Mouse (Mus musculus): ENCODE data around the gene Furin. TPM values are rescaled to one million over a fixed set of nuclear protein-coding genes. Genes with fewer than 3 reads are reported as not detected.

Furin gene
- polyA plus RNA-seq, 1 experiment = 0.65 TPM

DNA sequence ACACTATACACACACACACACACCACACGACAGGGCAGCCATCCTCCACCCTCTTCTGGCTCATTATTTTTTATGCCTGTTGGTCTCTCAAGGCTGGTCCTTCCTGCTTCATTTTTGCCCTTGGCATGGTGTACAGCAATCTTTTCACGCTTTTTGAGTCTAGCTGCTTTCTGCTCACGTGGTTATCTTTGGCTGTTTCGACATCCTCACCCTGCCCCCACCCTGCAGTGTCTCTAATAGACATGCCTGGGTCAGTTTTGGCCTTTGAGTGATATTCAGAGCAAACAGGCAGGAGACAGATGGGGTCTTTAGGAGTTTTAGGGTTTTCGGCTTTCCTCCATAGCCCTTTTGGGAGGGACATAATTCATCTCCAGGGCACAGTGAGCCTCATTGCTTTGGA, 58.4 kb downstream of the Furin start:
- Histone ChIP-seq H3K36me3 (ENCODE audit: control insufficient read depth) (peaks cover 5% of the 10 kb centered on the region; the same call in 1 of the 2 replicates), H3K4me1 (ENCODE audit: control insufficient read depth) (peaks cover 34% of the 10 kb centered on the region), H3K4me3 (replicated peaks) (no peak overlapping the region), H3K27me3 (ENCODE audit: control insufficient read depth) (no peaks in the 10 kb centered on the region), H3K9me3 (ENCODE audit: control insufficient read depth, low read length) (no peaks in the 10 kb centered on the region)
- TF ChIP-seq GATA1 (IDR thresholded peaks at IDR 0.05; ENCODE audit: low read length) = no peak
- no peak for TF ChIP-seq TAL1 (IDR thresholded peaks at IDR 0.05; ENCODE audit: low read length)

DNA sequence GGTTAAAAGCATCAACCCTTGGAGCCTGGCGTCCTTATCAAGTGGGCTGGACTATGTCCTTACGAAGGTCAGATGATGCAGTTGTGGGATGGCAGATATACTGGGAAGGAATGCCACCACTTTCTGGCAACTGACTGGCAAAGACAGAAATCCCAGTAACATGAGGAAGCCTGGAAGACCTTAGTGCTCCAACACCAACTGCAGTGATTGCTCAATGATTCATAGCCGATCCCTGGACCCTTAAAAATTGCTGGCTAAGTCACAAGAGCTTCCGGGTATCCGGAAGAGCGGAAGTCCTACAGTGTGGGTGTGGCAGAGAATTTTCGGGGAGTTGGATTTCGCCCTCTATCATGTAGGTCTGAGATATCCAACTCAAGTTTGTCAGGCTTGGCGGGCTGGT, 59.1 kb downstream of the Furin start:
- peaks cover 35% of the 10 kb centered on the region for H3K4me1 ChIP-seq (ENCODE audit: control insufficient read depth)
- H3K27me3 ChIP-seq (ENCODE audit: control insufficient read depth) = no peaks in the 10 kb centered on the region
- H3K4me3 ChIP-seq (replicated peaks) = no peak overlapping the region
- peaks cover under 1% of the 10 kb centered on the region; the same call in 1 of the 2 replicates for H3K36me3 ChIP-seq (ENCODE audit: control insufficient read depth)
- H3K9me3 ChIP-seq (ENCODE audit: control insufficient read depth, low read length) = no peaks in the 10 kb centered on the region
- TF ChIP-seq TAL1 (IDR thresholded peaks at IDR 0.05; ENCODE audit: low read length) = no peak
- TF ChIP-seq GATA1 (IDR thresholded peaks at IDR 0.05; ENCODE audit: low read length) = no peak

DNA sequence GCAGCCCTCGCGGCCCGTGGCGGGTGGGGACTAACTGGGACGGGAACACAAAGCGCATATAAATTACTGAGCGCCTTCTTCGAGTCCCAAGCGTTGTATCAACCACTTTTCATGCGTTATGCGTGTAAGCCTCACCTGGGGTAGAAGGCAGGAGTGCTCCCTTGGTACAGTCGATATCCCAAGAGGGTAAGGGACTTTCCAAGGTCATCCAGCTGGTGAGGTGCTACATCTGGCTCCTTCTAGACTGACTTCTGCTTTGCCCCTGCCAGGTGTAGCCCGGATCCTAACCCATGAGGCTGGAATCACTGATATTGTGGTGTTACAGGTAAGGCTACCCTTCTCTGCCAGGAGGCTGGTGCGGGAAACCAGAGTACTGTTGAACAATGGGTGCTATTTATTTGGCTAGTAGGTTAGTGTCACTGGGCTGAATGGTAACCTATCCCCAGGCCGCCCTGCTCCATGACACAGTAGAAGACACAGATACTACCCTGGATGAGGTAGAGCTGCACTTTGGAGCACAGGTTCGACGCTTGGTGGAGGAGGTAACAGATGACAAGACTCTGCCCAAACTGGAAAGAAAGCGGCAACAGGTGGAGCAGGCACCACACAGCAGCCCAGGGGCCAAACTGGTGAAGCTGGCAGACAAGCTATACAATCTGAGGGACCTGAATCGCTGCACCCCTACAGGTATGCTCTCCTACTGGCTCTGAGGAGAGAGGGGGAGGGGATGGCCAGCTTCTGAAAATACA, 61.8 kb downstream of the Furin start:
- Histone ChIP-seq H3K27me3 (ENCODE audit: control insufficient read depth) (no peaks in the 10 kb centered on the region), H3K9me3 (ENCODE audit: control insufficient read depth, low read length) (no peaks in the 10 kb centered on the region), H3K36me3 (ENCODE audit: control insufficient read depth) (no peaks in the 10 kb centered on the region), H3K4me3 (replicated peaks) (peak overlapping the region; percentile 73), H3K4me1 (ENCODE audit: control insufficient read depth) (peaks cover 51% of the 10 kb centered on the region)
- TF ChIP-seq TAL1 (IDR thresholded peaks at IDR 0.05; ENCODE audit: low read length) (no peak), GATA1 (IDR thresholded peaks at IDR 0.05; ENCODE audit: low read length) (no peak)

DNA sequence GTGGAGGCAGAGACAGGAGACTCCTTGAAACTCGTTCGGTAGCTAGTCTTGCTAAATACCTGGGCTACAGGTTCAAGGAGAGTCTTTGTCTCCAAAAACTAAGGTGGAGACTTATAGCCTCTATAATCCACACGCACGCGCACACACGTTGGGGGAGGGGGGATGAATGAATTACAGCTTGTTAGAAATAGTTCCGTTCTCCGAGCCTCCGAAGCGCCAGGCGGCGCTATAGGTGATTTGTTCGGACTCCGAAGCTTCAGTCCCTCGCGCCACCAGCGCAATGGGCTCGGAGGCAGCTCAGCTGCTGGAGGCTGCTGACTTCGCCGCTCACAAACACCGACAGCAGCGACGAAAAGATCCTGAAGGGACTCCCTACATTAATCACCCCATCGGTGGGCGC, 62.4 kb downstream of the Furin start, which contains the start of gene Hddc3:
TSS of gene Hddc3 (plus strand) at position 247 of the 400 bp plus-strand sequence.
- Histone ChIP-seq H3K4me3 (replicated peaks) (peak within 1 kb of the TSS; percentile 73), H3K9me3 (ENCODE audit: control insufficient read depth, low read length) (no peaks in the 10 kb centered on the region), H3K4me1 (ENCODE audit: control insufficient read depth) (peaks cover 56% of the 10 kb centered on the region), H3K27me3 (ENCODE audit: control insufficient read depth) (no peaks in the 10 kb centered on the region), H3K36me3 (ENCODE audit: control insufficient read depth) (peaks cover 3% of the 10 kb centered on the region)
- no peak for TF ChIP-seq GATA1 (IDR thresholded peaks at IDR 0.05; ENCODE audit: low read length)
- no peak for TF ChIP-seq TAL1 (IDR thresholded peaks at IDR 0.05; ENCODE audit: low read length)

DNA sequence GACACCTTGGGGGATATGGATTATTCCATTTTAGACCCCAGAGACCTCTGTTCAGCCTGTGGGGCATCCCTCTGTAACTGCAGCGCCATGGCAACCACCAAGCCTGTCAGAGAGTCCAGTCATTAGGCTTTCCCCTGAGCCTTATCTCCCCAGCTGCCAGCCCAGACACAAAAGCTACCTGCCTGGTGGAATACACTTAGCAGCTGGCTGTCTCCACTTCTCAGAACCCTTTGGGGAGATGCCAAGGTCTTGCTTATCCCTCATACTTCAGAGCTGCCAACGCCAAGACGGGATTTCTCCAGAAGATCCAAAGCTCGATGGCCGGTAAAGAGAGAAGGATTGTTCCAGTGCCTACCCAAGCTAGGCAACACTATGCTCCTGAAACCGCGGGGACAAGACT, 63.4 kb downstream of the Furin start:
- TF ChIP-seq TAL1 (IDR thresholded peaks at IDR 0.05; ENCODE audit: low read length) (no peak), GATA1 (IDR thresholded peaks at IDR 0.05; ENCODE audit: low read length) (no peak)
- H3K4me1 ChIP-seq (ENCODE audit: control insufficient read depth) = peaks cover 56% of the 10 kb centered on the region

DNA sequence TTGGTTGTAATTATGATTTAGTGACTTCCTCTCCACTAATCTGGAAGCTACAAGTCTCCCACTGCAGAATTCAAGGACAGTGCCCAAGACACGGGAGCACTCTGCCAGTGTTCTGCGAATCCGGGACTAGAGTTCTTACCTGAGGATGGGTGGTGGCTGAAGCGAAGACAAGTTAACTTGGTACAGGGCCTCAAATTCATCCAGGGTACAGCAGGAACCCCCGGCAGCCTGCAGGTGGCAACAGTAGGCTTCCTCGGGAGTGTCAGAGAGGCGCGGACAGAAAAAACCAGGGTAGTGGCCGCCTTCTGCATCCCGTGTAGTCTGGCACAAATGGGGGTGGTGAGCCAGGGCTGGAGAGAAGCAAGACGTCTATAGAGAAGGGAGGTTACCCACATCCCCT, 64.4 kb downstream of the Furin start, which contains the start of gene Unc45a:
TSS of gene Unc45a (minus strand) at position 213 of the 400 bp plus-strand sequence.
- Histone ChIP-seq H3K27me3 (ENCODE audit: control insufficient read depth) (no peaks in the 10 kb centered on the region), H3K36me3 (ENCODE audit: control insufficient read depth) (peaks cover 21% of the 10 kb centered on the region), H3K4me3 (replicated peaks) (peak within 1 kb of the TSS; percentile 71), H3K9me3 (ENCODE audit: control insufficient read depth, low read length) (no peaks in the 10 kb centered on the region), H3K4me1 (ENCODE audit: control insufficient read depth) (peaks cover 58% of the 10 kb centered on the region)
- TF ChIP-seq TAL1 (IDR thresholded peaks at IDR 0.05; ENCODE audit: low read length) (no peak), GATA1 (IDR thresholded peaks at IDR 0.05; ENCODE audit: low read length) (no peak)

More for the DNA sequence above, 63.4 kb downstream of the Furin start:
- H3K4me3 ChIP-seq (replicated peaks) = no peak overlapping the region
- no peaks in the 10 kb centered on the region for H3K27me3 ChIP-seq (ENCODE audit: control insufficient read depth)
- H3K9me3 ChIP-seq (ENCODE audit: control insufficient read depth, low read length) = no peaks in the 10 kb centered on the region
- peaks cover 11% of the 10 kb centered on the region for H3K36me3 ChIP-seq (ENCODE audit: control insufficient read depth)

DNA sequence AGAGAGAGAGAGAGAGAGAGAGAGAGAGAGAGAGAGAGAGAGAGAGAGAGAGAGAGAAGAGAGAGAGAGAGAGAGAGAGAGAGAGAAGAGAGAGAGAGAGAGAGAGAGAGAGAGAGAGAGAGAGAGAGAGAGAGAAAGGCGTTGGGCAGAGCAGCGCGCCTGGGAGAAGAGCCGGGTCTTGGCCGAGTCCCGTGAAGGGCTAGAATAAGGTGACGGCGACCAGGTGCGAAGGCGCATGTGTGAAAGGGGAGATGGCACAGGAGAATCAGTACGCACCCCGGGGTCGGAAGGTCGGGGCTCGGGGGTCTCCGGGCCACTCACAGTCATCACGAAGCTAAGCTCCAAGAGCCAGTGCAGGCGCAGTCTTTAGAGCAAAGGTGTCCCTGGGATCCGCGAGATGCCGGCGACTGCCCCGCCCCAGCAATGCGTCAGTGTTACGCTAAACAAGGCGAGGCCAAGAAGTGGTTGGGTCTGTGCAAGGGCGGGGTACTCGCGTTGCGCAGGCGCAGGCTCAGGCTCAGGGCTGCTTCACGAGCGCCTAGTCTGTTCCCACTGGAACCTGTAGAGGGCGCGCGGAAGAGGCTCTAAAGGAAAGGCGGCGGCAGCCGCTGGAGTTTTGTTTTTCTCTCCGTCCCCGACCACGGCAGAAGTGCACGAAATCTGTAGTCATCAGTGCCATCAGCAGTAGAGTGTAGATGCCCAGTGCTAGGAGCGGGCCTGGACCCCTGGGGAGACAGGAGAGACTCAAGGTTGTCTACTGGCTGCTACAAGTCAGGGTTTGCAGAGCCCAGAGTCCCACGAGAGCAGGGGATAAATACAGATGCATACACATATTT, 65.2 kb downstream of the Furin start:
- H3K27me3 ChIP-seq (ENCODE audit: control insufficient read depth) = no peaks in the 10 kb centered on the region
- peak overlapping the region; percentile 71 for H3K4me3 ChIP-seq (replicated peaks)
- no peaks in the 10 kb centered on the region for H3K9me3 ChIP-seq (ENCODE audit: control insufficient read depth, low read length)
- TF ChIP-seq TAL1 (IDR thresholded peaks at IDR 0.05; ENCODE audit: low read length) (no peak), GATA1 (IDR thresholded peaks at IDR 0.05; ENCODE audit: low read length) (no peak)
- peaks cover 28% of the 10 kb centered on the region for H3K36me3 ChIP-seq (ENCODE audit: control insufficient read depth)
- peaks cover 56% of the 10 kb centered on the region for H3K4me1 ChIP-seq (ENCODE audit: control insufficient read depth)

DNA sequence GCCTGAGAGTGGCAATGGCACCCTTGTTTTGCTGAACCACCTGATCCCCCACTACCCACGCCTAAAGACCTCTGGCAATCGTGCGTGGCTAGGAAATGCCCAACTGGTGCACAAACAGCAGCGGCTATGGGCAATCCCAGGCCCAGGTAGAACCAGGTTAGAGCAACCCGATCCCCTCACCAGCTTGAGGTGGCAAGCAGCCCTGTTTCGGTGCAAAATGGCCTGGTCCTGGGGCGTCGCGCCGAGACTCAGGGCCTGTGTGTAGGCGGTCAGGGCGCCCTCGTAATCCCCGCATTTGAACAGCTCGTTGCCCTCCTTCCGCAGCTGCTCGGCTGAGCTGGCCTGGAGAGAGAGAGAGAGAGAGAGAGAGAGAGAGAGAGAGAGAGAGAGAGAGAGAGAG, 65.9 kb downstream of the Furin start:
- Histone ChIP-seq H3K4me1 (ENCODE audit: control insufficient read depth) (peaks cover 56% of the 10 kb centered on the region), H3K9me3 (ENCODE audit: control insufficient read depth, low read length) (no peaks in the 10 kb centered on the region), H3K4me3 (replicated peaks) (peak overlapping the region; percentile 71), H3K36me3 (ENCODE audit: control insufficient read depth) (peaks cover 35% of the 10 kb centered on the region), H3K27me3 (ENCODE audit: control insufficient read depth) (no peaks in the 10 kb centered on the region)
- no peak for TF ChIP-seq GATA1 (IDR thresholded peaks at IDR 0.05; ENCODE audit: low read length)
- TF ChIP-seq TAL1 (IDR thresholded peaks at IDR 0.05; ENCODE audit: low read length) = no peak

Other genes with a start within 250 kb of the Furin start
- gene Sema4b, start 218.6 kb downstream of the Furin start, polyA plus RNA-seq (2012) = 3.1 and 3.2 TPM in 2 replicates
- 9.1 and 10.7 TPM in 2 replicates for gene Cib1, start 172.6 kb downstream of the Furin start, polyA plus RNA-seq (2012)
- 0.06 and 0.17 TPM in 2 replicates for gene Gdpgp1, start 172.6 kb downstream of the Furin start, polyA plus RNA-seq (2012)
- gene Ttll13, start 159.1 kb downstream of the Furin start, polyA plus RNA-seq (2012) = 0.06 and 0.42 TPM in 2 replicates
- gene Ngrn, start 144.2 kb downstream of the Furin start, polyA plus RNA-seq (2012) = 2.9 and 4.1 TPM in 2 replicates
- gene Vps33b, start 135.8 kb downstream of the Furin start, polyA plus RNA-seq (2012) = 0.13 and 0.14 TPM in 2 replicates
- 3.0 and 4.6 TPM in 2 replicates for gene Prc1, start 111.0 kb downstream of the Furin start, polyA plus RNA-seq (2012)
- gene Rccd1, start 81.0 kb downstream of the Furin start, polyA plus RNA-seq (2012) = 0.21 and 0.34 TPM in 2 replicates
- gene Unc45a, start 64.4 kb downstream of the Furin start, polyA plus RNA-seq (2012) = 1.5 and 2.7 TPM in 2 replicates
- gene Hddc3, start 62.3 kb downstream of the Furin start, polyA plus RNA-seq (2012) = 1.4 and 1.8 TPM in 2 replicates
- gene Man2a2, start 34.1 kb downstream of the Furin start, polyA plus RNA-seq (2012) = 0.05 and 0.14 TPM in 2 replicates
- 0.69 and 0.95 TPM in 2 replicates for gene Fes, start 17.5 kb downstream of the Furin start, polyA plus RNA-seq (2012)
- 24.6 and 27.8 TPM in 2 replicates for gene Blm, start 129.7 kb upstream of the Furin start, polyA plus RNA-seq (2012)

Data from erythroblast, embryonic 14.5 days (primary cell).